Mouse (Mus musculus) layer of hippocampus, adult 8-10 months (tissue): ENCODE measurements around the gene Fam136a. TPM values are rescaled to one million over a fixed set of nuclear protein-coding genes. Genes with fewer than 3 reads are reported as not detected.
"Not testable (repeated sequence)": the region's sequence is repeated elsewhere in the genome, so short reads cannot be mapped to it uniquely, and the experiment has no call there.

ENCODE experiments used
- DNase-seq, 2 experiments: peaks; one replicate each; pipeline ENCODE4 v3.0.0; 2022; ENCODE audit warnings: low spot score in 2 of 2
- total RNA-seq, 4 experiments: library from RNA; stranded (reverse); gene quantifications; 2 replicates each; pipeline ENCODE4 v1.2.4; 2022

Gene Fam136a
- total RNA-seq, 4 experiments from 2014 or later, result 24.4 to 27.8 (median 27.3) TPM

DNA sequence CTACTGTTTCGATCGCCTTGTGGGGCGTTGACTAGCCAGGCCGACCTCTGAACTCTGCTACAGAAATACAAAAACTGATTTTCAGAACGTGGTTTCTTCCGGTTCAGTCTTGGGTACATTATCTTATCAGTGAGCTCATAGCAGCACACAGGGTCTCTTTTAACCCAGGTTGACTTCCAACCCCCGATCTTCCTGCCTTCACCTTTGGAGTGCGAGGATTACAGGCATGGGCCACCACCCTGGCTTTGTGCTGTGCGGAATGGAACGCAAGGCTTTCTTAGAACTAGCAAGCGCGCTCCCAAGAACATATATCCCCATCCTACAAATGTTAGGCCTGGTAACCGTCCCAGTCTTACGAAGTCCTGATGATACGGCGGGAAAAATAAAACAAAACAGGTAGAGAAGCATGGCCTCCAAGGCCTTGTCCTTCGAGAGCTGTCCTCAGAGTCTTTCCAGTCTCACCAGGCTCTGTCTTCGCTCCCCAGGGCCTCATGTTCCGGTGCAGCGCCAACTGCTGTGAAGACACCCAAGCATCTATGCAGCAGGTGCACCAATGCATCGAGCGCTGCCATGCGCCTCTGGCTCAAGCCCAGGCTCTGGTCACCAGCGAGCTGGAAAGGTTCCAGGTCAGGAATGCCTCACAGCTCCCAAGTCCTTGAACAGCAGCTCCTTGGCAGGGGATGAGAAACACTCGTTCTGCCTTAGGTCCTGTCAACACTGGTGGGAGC lies 843 bp downstream of the Fam136a start:
- DNase-seq, result peak in 1 of 2 experiments; percentile 33

DNA sequence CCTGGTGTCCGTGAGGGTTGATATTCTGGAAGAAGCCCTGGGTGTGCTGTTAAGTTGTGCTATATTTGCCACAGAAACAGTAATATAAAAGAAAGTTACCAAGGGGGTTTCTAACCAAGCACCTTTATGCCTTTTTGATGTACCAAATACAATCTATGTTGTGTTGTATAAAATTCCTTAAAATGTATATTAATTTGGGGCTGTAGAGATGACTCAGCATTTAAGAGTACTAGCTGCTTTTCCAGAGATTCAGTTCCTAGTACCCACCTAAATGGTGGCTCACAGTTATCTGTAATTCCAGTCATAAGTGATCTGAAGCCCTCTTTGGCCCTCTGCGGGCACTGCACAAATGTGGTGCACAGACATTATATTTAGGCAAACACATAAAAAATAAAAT lies 1.4 kb downstream of the Fam136a start:
- DNase-seq, result no peak

DNA sequence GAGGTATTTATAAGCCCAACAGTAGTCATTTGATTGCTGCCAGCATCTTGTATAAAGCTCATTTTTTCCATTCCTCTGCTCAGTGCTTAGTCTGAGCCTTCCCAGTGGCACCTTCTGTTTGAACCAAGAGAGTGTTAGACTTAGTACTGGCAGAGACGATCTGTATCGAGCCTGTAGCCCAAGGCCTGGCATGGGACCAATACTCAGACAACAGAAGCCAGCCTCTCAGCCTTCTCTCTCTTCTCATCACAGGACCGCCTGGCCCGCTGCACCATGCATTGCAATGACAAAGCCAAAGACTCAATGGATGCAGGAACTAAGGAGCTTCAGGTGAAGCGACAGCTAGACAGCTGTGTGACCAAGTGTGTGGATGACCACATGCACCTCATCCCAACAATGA lies 3.0 kb downstream of the Fam136a start:
- no peak for DNase-seq

DNA sequence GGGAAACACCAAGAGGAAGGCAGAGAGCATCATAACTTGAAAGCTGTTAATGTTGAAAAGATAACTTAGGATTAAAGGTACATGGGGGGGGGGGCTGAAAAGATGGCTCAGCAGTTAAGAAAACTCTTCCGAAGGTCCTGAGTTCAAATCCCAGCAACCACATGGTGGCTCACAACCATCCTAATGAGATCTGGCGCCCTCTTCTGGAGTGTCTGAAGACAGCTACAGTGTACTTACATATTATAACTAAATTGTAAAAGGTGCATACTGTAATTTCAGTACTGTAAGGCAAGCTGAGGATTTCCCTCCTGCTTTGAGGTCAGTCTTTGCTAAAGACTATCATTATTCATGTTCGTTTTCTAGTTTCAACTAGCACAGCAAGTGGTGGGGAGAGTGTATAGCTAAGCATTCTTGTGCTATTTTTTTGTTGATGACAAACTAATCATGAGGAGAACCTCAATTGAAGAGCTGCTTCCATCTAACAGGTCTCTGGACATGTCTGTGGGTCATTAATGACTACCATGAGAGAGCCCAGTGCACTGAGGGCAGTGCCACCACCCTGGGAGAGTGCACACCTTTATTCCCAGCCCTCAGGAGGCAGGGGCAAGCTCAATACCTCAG lies 4.8 kb downstream of the Fam136a start:
- DNase-seq, result no peak

DNA sequence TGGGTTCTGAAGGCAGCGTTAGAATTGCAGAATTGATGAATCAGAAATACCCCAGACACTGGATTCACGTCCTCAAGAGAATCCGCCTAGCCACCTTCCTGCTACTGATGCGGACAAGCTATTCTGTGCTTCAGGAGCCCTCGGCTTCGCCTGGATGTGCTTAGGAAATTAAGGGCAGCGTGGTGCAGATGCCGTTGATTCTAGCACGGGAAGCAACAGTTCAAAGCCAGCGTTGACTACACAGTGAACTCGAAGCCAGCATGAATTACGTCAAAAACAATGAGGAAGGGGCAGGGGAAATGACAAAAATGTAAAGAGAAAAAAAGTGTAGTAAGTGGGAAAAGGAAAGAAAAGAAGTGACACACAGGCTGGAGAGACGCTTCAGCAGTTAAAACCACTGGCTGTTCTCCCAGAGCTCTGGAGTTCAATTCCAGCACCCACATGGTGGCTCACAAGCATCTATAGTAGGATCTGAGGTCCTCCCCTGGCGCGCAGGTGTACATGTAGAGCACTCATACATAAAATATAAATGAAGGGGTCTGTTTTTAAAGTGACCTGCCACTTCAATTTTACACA lies 5.4 kb downstream of the Fam136a start, which contains the start of gene Snrpg:
Gene Snrpg (plus strand): TSS at position 541 of the 576 bp plus-strand sequence.
- no peak for DNase-seq

DNA sequence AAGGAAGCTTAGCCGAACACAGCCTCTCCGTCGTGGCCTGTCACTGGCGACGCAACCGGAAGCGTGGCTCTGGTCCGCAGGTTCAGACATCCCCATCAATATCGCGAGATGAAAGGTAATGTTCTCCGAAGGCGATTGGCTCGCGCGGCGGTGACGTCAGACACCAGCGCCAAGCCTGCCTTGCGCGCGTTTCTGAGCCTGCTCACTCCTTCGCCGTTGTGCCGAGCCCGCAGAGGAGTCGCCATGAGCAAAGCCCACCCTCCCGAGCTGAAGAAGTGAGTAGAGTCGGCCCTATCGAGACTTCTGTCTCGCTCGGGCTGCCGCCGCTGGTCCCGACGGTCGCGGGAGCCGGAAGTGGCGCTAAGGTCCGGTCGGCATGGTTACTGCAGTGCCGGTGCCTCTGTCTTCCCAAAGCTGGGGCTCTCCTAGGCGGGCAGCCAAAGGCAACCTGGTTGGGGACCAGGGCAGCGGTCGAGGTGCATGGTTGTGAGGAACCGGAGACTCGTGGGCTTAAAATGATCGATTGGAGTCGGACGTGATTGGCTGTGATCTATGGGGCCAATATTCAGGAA lies 6.0 kb downstream of the Fam136a start:
- peak; percentile 96 to 97 for DNase-seq

DNA sequence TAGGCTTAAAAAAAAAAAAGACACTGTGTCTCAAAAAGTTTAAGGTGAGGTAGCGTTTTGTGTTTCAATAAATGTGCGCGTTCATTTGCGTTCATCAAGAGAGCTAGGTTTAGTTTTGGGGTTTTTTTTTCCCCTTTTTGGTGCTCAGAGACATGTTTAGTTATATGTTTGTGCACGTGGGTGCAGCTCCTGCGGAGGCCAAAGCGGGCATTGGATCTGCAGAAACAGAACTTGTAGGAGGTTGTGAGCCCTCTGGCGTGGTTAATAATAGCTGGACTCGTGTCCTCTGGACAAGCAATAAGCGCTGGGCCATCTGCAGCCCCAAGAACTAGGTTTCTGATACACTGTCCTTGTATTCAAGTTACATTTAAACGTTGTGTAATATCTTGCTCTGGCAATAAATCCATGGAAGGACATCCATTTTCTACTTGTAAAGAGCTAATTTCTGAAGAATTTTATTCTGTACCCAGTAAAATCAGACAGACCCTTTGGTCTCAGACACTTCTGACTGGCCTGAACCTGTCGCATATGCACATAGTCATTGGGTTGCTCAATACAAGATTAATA lies 6.6 kb downstream of the Fam136a start:
- DNase-seq, result no peak

DNA sequence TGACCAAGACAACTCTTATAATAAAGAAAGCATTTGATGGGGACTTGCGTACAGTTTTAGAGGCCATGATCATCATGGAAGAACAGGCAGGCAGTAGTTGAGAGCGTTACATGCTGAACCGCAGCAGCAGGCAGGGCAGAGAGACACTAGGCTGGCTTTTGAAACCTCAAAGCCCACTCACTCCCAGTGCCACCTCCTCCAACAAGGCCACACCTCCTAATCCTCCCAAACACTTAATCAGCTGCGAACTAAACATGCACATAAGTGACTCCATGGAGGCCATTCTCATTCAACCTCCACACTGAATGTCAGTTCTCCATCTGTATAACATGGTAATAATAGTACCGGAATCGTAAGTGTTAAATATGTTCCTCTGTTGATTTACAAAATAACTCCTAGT lies 8.1 kb downstream of the Fam136a start:
- DNase-seq, result no peak

DNA sequence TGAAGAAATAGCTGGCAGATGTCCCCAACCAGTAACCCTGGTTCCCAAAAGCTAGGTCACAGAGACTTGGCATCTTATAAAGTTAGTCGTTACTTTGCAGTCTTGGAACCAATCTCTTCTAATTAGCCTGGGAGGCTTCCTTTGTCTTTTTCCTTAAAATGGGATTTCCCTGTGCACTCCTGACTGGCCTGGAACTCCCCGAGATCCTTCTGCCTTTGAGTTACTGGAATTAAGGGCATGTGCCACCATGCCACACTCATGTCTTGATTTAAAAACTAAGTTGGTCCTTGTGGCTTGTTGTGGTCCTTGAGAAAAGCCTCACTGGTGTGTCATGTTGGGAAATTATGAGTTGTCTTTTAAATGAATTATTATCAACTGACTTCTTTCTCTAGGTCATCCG lies 12.9 kb downstream of the Fam136a start:
- DNase-seq, result no peak

DNA sequence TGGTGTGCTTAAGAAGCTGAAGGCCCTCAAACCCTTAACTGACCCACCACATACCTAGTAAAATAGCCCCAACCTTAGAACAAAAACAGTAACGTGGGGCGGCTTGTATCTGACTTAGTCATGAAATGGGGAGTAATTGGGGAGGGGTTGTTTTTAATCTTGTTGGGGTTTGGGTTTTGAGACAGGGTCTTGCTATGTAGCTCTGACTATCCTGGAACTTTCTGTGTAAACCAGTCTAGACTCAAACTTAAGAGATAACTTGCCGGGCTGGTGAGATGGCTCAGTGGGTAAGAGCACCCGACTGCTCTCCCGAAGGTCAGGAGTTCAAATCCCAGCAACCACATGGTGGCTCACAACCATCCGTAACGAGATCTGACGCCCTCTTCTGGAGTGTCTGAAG lies 14.7 kb downstream of the Fam136a start:
- not testable (repeated sequence) for DNase-seq

DNA sequence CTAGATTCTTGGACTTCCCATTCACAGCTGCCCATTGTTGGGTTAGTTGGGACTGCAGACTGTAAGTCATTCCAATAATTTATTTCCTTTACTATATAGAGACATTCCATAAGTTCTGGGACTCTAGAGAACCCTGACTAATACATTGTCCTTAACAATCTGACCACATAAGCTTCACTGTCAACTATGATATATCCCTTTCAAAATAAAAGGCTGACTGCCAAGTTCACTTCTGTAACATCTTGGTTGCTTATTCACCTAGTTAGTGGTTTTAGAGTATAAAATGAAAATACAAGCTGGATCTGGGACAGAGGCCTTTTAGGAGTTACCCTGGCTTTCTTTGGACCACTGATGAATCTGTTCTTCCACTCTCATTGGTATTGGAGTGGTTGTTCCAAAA lies 17.1 kb downstream of the Fam136a start:
- DNase-seq, result no peak

DNA sequence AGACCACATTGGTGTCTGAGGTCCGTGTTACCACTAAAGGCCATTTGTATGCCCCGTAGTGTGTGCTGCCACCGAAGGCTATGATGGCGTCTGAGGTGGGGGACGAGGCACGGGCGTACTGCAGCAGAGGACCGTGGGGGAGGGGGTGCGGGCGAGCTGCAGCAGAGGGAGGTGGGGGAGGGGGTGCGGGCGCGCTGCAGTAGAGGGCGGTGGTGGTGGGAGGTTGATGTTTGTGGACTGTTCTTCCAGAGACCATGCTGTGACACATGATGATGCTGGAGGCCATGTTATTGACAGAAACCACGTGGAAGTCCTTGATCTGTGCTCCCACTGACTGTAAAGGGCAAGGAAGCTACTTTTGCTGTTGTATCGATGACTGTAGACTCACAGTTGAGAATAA lies 17.9 kb downstream of the Fam136a start:
- no peak for DNase-seq

DNA sequence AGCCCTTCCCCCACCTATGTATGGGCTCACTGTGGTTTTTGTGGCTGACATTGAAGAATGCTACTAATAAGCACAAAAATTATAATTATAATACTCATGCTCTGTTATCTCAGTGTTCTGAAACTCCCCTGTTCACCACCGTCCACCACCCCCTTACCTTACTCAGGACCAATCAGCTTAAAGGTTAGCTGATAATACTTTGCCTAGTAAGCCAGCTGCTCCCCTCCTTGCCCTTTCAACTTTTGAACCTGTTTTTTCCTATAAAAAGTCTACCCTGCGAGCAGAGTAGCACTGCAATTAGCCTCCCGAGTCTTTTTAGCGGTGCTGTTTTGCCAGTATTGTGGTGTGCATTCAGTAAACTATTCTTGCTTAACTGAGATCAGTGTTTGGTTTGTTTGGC lies 19.2 kb downstream of the Fam136a start:
- DNase-seq, result no peak

DNA sequence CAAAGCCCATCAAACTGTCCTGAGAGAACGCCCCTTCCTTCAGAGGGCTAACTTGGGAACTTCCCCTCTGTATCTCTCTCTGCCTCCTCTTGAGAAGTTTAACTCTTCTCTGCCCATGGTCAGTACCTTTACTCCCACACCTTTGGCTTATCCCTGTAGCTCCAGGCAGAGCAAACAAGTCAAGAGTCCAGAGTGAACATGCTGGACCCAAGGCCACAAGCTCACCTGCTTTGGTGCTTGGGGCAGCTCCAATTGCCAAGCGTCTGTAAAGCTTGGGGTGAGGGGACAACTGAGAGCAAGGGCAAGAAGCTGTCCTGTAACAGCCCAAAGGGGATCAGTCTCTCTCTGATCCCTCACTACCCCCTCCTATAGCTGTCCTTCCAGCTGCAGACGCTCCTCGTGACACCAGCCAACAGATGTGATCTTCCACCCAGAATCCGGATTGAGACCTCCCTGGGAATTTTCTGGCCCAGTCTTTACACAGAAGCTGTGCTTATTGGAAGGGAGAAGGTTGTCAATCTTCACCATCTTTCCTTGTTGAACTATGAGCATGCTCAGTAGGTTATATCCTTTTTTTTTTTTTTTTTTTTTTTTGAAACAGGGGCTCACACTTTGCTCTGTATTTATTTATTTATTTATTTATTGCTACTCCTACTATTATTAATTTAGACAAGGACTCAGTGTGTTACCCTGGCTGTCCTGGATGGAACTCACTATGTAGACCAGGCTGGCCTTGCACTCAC lies 20.1 kb downstream of the Fam136a start:
- no peak for DNase-seq

DNA sequence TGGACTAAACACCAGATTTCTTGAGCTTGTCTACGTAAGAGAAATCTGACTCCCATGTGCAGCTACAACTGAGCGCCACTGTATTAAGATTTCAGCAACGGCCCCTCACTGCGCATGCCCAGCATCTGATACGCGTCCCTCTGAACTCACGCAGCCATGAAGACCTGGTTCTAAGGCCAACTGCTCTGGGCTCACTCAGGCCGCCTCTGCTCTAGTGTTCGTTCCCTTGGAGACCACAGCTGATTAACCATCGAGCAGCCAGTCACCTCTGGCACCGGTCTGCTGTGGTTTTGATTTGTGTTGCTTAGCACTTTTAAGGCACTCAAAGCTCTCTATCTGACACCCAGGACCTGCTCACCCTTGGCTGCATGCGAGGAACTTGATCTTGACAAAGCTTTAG lies 21.9 kb downstream of the Fam136a start:
- no peak for DNase-seq

DNA sequence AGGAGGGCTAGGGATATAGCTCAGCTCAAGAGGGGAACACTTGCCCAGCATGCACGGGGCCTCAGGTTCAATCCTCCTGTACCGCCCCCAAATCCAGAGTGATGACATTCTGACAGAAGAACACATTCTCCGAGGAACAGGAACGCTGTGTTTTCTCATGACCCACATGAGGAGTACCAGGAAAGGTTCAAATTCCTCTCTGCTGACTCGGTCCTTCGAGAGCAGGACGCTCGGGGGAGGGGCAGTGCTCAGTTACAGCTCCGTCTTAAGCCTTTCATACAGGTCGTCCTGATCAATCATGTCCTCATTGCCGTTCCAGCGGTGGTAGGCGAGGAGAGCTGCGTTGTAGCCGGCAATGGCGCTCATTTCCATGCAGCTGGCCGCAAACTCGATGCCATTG lies 23.0 kb downstream of the Fam136a start:
- no peak for DNase-seq

DNA sequence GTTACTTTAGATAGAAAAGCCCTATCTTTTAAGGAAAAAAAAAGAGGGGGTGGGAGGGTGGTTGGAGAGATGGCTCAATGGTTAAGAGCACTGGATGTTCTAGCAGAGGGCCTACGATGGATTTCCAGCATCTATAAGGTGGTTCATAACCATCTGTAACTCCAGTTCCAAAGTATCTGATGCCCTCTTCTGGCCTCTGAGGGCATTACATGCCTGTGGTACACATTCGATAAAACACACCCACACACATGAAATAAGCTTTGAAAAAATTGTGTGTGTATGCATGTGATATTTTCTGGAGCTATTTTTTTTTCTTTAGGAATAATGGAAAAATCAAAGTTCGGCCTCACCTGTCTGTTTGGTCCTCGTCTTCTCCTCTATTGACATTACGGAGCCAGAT lies 25.9 kb downstream of the Fam136a start:
- no peak for DNase-seq

DNA sequence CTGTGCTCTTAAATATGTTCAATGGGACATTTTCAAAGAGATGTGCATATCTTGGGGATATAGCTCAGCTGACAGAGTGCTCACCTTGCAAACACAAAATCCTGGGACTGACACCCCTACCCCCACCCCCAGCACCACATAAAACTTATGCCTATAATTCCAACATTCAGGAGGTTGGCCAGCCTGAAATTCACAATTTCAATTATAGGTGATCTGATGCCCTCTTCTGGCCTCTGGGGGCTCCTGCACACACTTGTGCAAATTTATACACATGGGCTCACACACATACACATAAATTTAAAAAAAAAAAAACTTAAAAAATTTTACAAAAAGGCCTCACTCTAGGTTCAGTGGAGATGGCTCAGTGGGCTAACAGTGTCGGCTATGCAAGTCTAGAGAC lies 27.7 kb downstream of the Fam136a start:
- DNase-seq, result no peak

DNA sequence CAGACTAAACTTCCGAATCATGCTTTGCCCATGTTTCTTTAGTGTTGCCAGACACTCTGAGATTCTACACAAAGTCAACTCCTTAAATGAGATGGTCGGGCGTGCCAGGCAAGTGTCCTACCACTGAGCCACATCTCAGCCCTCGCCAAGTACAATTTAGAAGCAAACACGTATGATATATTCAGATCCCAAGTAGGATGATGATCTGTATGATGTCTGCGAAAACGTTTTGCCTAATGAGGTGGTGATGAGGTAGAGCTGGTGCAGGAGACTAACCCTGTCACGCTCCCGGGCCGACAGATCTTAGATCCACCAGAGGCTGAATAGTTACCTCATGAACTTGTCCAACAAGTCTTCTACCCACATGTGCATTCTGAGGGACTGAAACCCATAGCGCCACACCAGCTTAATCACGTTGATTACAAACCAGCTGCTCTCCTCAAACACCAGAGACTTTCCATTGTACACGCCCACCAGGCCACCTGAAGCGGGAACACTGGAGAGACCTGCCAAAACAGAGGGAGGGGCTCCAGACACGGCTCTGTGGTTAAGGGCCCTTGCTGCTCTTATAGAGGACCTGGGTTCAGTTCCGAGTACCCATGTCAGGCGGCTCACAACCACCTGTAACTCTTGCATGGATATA lies 28.8 kb downstream of the Fam136a start:
- no peak for DNase-seq

DNA sequence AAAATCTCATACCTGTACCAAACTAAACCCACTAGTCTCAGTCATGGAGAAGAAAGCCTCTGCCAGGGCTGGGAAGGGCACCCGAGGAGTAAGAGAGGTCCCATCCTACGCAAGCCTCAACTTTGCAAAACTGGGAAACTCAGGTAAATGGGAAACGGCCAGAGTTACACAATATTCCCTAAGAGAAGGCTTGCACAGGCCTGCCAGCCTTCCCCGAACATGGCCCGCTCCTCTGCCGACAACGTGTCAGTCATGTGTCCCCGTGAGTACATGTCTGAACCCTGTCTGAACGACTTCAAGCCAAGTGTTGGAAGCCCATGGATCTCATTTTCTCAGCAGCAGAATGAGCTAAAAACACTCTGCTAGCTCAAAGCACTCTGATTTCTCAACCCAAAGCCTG lies 29.6 kb downstream of the Fam136a start:
- no peak for DNase-seq

DNA sequence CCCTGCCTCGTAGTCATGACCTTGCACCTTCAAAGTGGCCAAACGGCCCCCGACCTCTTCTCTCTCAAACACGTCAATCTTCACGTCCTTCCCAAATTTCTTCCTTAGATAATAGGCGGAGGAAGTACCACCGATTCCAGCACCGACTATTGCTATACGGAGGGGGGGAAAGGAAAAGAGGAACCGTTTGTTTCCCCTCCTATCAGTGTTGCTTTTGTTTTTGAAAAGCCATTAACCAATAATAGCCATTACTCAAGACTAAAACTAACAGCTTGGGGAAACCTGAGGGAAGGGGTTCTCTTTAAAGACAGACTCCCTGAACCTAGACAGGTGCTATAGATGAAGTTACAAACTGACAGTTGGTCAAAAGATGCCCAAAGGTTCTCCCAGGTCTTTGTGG lies 30.5 kb downstream of the Fam136a start:
- no peak for DNase-seq
